Mouse (Mus musculus): ENCODE results near the gene Arhgap44.
A peak's percentile ranks its signal among the peaks of the same experiment; 100 is the strongest.

The Arhgap44 gene

GRCm38 (mm10) chr11:65162767-65163120 lies at the start of gene Arhgap44:
Arhgap44 (minus strand) TSS chr11:65162961.
- DNase-seq: peak; percentile 77

- no peak for DNase-seq
Measured at GRCm38 (mm10) chr11:65211701-65212100, 48.9 kb upstream of the Arhgap44 start.

GRCm38 (mm10) chr11:65209441-65209840 lies 46.7 kb upstream of the Arhgap44 start:
- DNase-seq: no peak

- no peak for DNase-seq
Measured at GRCm38 (mm10) chr11:65205306-65205705, 42.5 kb upstream of the Arhgap44 start.

- DNase-seq: no peak
Measured at GRCm38 (mm10) chr11:65204651-65205050, 41.9 kb upstream of the Arhgap44 start.

GRCm38 (mm10) chr11:65203020-65203419 lies 40.3 kb upstream of the Arhgap44 start:
- DNase-seq: no peak

GRCm38 (mm10) chr11:65202236-65202635 lies 39.5 kb upstream of the Arhgap44 start:
- DNase-seq: no peak

- DNase-seq: no peak
Measured at GRCm38 (mm10) chr11:65198026-65198425, 35.3 kb upstream of the Arhgap44 start.

GRCm38 (mm10) chr11:65197280-65197679 lies 34.5 kb upstream of the Arhgap44 start:
- DNase-seq: peak; percentile 83

- DNase-seq: no peak
Measured at GRCm38 (mm10) chr11:65186974-65187373, 24.2 kb upstream of the Arhgap44 start.

GRCm38 (mm10) chr11:65185114-65185513 lies 22.4 kb upstream of the Arhgap44 start:
- no peak for DNase-seq

- DNase-seq: no peak
Measured at GRCm38 (mm10) chr11:65170121-65170750, 7.5 kb upstream of the Arhgap44 start.

- peak; percentile 7 for DNase-seq
Measured at GRCm38 (mm10) chr11:65161881-65162766, 637 bp downstream of the Arhgap44 start.

- peak; percentile 13 for DNase-seq
Measured at GRCm38 (mm10) chr11:65160991-65161880, 1.5 kb downstream of the Arhgap44 start.

- no peak for DNase-seq
Measured at GRCm38 (mm10) chr11:65159791-65160190, 3.0 kb downstream of the Arhgap44 start, which contains the start of gene 1700086D15Rik. 1700086D15Rik (minus strand) TSS chr11:65159891.

- DNase-seq: no peak
Measured at GRCm38 (mm10) chr11:65158658-65158990, 4.1 kb downstream of the Arhgap44 start.

- DNase-seq: no peak
Measured at GRCm38 (mm10) chr11:65157966-65158657, 4.6 kb downstream of the Arhgap44 start.

- no peak for DNase-seq
Measured at GRCm38 (mm10) chr11:65153006-65153405, 9.8 kb downstream of the Arhgap44 start.

- DNase-seq: no peak
Measured at GRCm38 (mm10) chr11:65148441-65148840, 14.3 kb downstream of the Arhgap44 start.

GRCm38 (mm10) chr11:65142838-65143417 lies 19.8 kb downstream of the Arhgap44 start:
- no peak for DNase-seq

GRCm38 (mm10) chr11:65139030-65139429 lies 23.7 kb downstream of the Arhgap44 start:
- DNase-seq: no peak

GRCm38 (mm10) chr11:65137145-65137652 lies 25.6 kb downstream of the Arhgap44 start:
- DNase-seq: no peak
